Mouse (Mus musculus) liver (tissue): ENCODE data around the gene Gabarap.
"Not testable (repeated sequence)": the region's sequence is repeated elsewhere in the genome, so short reads cannot be mapped to it uniquely, and the experiment has no call there.

ENCODE experiments used
- DNase-seq: peaks from one replicate; pipeline ENCODE4 v3.0.0-alpha.2; 2020; ENCODE audit warnings: mixed read lengths

The Gabarap gene

GRCm38 (mm10) chr11:69990850-69991691, at the start of gene Gabarap:
Gabarap (plus strand) TSS chr11:69991143.
- peak; percentile 97 for DNase-seq

- peak; percentile 28 for DNase-seq
These were observed 45.7 kb upstream of the Gabarap start for GRCm38 (mm10) chr11:69945216-69945615.

DNA sequence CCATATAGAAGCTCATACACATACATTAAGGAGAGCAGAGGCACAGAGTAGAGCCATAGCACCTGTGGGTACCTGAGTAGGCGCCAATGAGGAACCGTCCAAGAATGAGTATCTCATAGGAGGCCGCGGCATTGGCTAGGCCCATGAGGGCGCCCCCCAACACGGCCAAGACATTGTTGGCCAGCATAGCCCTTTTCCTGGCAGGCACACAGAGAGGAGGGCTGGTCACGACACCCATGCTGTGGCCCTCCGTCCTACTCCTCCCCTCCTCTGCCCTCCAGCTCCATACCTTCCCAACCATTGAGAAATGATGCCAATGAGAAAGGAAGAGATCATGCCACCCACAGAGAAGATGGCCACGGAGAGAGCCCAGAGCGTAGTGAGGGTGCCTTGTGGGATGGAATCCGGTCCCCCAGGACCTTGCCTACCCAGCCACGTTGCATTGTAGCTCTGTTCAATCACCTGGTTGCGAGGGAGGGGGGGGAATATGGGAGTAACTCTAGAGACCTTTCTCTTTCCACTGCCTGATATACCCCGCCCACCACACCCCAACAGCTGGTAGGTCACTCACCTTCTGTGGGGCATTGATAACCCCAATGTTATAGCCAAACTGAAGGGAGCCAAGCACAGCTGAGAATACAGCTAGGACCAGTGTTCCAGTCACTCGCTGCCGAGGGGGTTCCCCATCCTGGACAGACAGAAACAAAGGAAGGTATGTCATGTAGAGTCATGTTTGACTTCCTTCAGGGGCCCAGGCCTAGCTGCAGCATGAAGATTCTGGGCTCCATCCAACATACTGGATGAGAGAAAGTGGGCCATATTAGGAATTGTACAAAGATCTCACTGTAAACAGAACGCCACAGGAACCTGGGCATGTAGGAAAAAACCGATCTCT, 44.7 kb upstream of the Gabarap start:
- peak; percentile 89 for DNase-seq

DNA sequence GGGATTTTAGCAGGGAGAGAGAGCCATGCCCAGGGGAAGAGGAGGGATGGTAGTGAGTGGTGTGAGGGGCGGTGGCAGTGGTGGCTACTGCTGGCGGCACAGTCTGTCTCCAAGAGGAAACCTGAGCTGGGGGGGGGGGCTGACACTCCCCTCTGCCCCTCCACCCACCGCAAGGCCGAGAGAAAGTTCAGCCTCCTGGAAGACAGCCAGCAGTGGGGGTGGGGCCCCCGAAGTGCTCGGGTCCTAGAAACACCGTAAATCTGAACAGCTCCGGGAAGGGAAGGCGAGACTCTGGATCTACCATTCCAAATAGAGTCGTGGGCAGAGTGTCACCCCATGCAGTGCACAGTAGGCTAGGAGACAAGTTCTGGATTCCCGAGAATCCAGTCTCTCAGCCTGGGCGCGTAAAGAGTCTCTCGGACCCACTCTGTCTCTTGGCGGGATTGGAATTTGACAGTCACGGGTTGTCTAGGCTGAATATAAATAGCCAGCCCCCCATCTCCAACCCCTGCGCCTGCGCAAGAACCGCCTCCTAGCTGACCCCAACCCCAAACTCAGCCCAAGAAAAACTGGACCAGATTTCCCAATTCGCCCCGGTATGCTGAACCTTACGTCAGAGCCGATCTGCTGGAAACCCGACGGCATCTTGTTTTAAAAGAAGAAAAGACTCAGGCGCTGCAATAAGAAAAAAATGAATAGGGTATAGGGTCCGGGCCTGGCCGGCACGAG, 43.4 kb upstream of the Gabarap start:
- DNase-seq = peak; percentile 70

- peak; percentile 99 for DNase-seq
These were observed 42.7 kb upstream of the Gabarap start, which contains the start of gene Slc2a4 for GRCm38 (mm10) chr11:69948066-69948762. Slc2a4 (minus strand) TSS chr11:69948188.

GRCm38 (mm10) chr11:69948763-69949150, 42.2 kb upstream of the Gabarap start:
- DNase-seq = peak; percentile 90

- DNase-seq = peak; percentile 53
These were observed 40.0 kb upstream of the Gabarap start for GRCm38 (mm10) chr11:69950807-69951459.

GRCm38 (mm10) chr11:69952274-69952673, 38.7 kb upstream of the Gabarap start:
- DNase-seq = no peak

DNA sequence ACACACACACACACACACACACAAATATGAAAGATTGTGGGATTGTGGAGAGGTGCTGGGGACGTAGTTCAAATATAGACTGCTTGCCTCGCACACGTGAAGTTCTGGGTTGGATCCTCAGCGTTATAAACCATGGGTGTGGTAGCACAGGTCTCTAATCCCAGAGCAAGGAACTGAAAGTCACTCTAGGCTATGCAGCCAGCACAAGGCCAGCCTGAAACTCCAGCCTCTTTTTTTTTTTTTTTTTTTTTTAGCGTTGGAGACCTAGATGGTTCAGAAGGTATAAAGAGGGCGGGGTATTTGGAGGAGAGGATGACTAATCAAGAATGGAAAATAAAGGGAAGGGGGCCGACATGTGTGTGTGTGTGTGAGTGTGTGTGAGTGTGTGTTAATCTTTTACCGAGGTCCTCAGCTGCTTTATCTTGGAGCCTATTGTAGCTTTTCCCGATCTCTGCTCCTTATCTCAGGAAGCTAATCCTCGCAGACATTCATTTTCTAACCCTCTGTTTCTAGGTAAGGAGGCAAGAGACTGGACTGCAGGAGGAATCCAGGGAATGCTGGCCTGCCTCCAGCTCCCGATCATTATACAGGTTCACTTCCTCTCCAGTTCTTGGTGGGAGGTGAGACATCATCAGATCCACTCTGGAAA, 37.6 kb upstream of the Gabarap start:
- no peak for DNase-seq

DNA sequence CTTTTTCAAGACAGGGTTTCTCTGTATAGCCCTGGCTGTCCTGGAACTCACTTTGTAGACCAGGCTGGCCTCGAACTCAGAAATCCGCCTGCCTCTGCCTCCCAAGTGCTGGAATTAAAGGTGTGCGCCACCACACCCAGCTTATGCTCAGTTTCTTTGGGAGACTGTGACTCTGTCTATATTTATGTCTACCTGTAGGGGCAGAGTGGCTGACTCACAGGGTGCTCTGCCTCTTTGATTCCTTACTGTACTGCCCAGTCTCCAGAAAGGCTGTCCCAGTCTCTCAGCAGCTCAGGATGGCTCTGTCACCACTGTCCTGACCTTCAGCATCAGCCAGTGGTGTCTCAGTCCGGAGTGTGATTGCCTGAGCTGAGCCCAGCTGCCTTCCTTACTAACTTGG, 35.3 kb upstream of the Gabarap start:
- DNase-seq = not testable (repeated sequence)

DNA sequence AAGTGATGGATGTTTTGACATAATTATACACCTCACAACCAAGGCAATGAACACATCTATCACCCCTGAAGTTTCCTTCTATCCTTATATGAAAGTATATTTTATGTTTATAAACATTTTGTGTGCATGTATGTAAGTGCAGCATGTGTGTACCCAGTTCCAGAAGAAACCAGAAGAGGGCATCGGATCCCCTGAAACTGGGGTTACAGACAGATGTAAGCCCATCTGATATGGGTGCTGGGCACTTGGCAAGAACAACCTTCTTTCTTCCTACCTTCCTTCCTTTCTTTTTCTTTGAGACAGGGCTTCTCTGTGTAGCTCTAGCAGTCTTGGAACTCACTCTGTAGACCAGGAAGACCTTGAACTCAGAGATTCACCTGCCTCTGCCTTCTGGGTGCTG, 34.7 kb upstream of the Gabarap start:
- no peak for DNase-seq

DNA sequence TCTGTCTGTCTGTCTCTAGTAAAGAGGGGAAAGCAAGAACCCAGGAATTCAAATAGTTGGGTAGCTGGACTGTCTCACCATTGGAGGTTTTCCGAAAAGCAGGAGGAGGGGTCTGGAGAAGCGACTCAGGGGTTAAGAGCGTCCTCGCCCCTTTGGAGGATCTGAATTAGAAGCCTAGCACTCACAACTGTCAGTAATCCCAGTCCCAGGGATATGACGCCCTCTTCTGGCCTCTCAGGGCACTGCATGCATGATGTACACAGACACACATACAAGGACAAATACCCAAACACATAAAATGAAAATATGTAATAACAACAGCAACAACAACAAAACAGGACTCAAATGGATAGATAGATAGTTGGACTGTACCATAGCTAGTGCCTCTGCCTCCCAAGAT, 30.3 kb upstream of the Gabarap start:
- DNase-seq = peak; percentile 49

DNA sequence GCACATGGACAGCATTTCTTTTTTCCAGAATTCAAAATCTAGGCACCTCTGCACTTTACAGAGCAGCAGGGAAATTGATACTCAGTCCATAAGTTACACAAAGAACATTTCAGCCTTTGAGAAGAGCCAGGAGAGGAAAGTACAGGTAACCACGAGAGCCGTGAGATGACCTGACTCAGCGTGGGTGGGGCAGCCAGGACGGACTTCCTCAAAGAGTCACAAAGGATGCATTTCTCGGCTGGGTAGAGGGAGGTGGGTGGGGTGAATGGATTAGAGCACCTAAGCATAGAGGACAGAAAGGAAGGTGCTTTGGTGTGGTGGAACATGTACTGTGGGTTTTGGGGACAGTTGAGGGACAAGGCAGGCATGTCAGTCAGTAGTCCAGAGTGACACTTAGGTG, 29.1 kb upstream of the Gabarap start:
- DNase-seq = no peak

- no peak for DNase-seq
These were observed 26.2 kb upstream of the Gabarap start, which contains the start of gene Cldn7 for GRCm38 (mm10) chr11:69964650-69965270. Cldn7 (plus strand) TSS chr11:69964779.

DNA sequence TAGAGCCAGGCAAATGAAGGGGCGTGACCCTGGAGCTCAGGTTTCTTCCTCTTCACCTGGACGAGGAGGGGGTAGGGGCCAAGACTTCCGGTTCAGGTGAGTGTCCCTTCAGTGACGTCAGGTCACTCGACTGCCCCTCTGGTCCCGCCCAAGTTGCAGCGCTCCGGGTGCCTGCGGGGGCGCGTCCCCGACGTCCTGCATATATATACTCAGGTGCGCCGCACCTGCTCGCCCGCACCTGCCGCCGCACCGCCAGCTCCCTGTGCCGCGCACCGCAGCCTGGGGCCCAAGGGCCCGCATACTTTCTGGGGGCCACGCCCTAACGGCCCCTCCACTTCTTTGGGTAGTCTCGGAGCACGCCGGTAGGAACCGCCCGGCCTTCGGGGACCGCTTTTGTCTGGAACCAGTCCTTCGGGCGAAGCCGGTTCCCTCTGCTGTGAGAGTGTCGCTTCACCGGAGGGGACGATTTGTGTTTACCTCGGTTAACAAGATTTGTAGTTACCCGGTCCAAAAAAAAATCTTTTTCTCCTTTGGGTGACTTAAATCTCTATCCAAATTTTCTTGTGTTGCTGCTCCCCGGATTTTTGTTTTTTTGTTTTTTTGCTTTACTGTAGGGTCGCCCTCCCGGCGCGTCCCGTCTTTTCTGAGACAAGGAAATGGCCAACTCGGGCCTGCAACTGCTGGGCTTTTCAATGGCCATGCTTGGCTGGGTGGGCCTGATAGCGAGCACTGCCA, 25.5 kb upstream of the Gabarap start:
- no peak for DNase-seq

DNA sequence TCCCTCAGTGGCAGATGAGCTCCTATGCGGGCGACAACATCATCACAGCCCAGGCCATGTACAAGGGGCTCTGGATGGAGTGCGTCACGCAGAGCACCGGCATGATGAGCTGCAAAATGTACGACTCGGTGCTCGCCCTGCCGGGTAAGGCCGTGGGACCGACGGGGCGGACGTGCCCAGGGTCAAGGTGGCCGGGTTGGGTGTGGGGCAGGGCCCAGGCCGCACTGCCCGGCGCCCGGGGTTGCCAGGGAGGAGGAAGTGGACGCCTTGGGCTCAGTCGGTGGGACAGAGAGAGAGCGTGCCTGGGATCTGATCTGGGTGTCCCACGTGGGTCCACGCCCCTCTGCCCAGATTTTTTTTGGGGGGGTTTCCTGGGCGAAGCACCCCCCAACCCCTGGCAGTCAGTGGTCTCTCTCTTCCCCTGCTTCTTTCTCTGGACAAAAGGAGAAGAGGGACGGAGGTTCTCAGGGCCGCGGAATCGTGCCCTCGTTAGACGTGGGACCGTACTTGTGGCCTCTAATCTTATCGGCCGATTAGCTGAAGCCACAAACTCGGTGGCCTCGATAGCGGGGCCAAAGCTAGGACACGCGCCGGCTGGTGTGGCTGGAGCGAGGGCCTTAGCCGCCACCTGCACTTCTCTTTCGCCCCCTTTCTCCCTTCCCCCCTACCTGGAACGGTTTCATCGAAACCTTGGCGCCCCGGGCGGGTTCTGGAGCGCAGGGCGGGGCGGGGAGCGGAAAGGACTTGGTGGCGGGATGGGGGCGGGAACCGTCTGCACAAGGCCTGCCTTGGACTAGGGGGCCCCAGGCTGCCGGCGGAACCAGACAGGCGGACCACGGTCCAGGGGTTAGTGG, 24.7 kb upstream of the Gabarap start:
- DNase-seq = peak; percentile 54

DNA sequence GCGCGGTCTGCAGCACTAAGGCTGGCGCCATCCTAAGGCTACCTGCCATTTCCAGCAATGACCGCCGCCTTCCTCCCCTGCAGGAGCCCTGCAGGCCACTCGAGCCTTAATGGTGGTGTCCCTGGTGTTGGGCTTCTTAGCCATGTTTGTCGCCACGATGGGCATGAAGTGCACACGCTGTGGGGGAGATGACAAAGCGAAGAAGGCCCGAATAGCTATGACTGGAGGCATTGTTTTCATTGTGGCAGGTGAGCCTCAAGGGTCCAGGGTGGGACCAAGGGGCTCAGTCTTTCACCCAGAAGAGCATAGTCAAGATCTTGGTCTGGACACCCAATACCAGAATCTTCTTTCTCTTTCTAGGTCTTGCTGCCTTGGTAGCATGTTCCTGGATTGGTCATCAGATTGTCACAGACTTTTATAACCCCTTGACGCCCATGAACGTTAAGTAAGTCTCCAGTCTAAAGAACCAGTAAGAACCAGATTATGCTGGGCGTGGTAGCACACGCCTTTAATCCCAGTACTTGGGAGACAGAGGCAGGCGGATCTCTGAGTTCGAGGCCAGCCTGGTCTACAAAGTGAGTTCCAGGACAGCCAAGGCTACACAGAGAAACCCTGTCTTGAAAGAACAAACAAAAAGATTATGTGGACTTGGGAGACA, 24.0 kb upstream of the Gabarap start:
- no peak for DNase-seq

GRCm38 (mm10) chr11:69968793-69969192, 22.1 kb upstream of the Gabarap start:
- no peak for DNase-seq
